Mouse (Mus musculus): Measurements from ENCODE around the gene Clec2d. TPM values are rescaled to one million over a fixed set of nuclear protein-coding genes. Genes with fewer than 3 reads are reported as not detected.

Clec2d gene
- total and polyA plus RNA-seq, 2 experiments from 2014 or later = 9.7 TPM; not detected in 1

- Histone ChIP-seq H3K9me3 (ENCODE audit: low read length) (no peaks in the 10 kb centered on the region), H3K36me3 (ENCODE audit: insufficient read depth) (no peaks in the 10 kb centered on the region), H3K27ac (ENCODE audit: low read depth, low read length) (no peak overlapping the region), H3K9ac (no peak overlapping the region), H3K4me2 (ENCODE audit: low read depth) (no peak overlapping the region), H3K27me3 (ENCODE audit: insufficient read depth, low read length) (no peaks in the 10 kb centered on the region), H3K4me1 (ENCODE audit: insufficient read depth) (no peaks in the 10 kb centered on the region), H3K4me3 (ENCODE audit: low read depth, low read length) (no peak overlapping the region)
- DNase-seq (no peak), ATAC-seq (no peak)
- WGBS = 81% methylated on average over 3 of the region's 3 CpGs
- TF ChIP-seq CTCF (IDR thresholded peaks at IDR 0.05; ENCODE audit: low read depth) = no peak
These were observed 36.4 kb downstream of the Clec2d start for GRCm38 (mm10) chr6:129216721-129217230.

GRCm38 (mm10) chr6:129218191-129218696, 37.8 kb downstream of the Clec2d start:
- TF ChIP-seq CTCF (IDR thresholded peaks at IDR 0.05; ENCODE audit: low read depth) = no peak
- ATAC-seq (no peak), DNase-seq (no peak)
- no peak overlapping the region for H3K27ac ChIP-seq (ENCODE audit: low read depth, low read length)
- no peak overlapping the region for H3K9ac ChIP-seq
- no peak overlapping the region for H3K4me3 ChIP-seq (ENCODE audit: low read depth, low read length)
- H3K4me2 ChIP-seq (ENCODE audit: low read depth) = no peak overlapping the region
- no peaks in the 10 kb centered on the region for H3K9me3 ChIP-seq (ENCODE audit: low read length)
- no peaks in the 10 kb centered on the region for H3K4me1 ChIP-seq (ENCODE audit: insufficient read depth)
- no peaks in the 10 kb centered on the region for H3K36me3 ChIP-seq (ENCODE audit: insufficient read depth)
- H3K27me3 ChIP-seq (ENCODE audit: insufficient read depth, low read length) = no peaks in the 10 kb centered on the region
- 77% methylated on average over 5 of the region's 5 CpGs for WGBS

- WGBS = 90% methylated on average over 3 of the region's 3 CpGs
- ATAC-seq = no peak
These were observed 39.6 kb downstream of the Clec2d start for GRCm38 (mm10) chr6:129219897-129220517.

GRCm38 (mm10) chr6:129221053-129221452, 40.6 kb downstream of the Clec2d start:
- Histone ChIP-seq H3K36me3 (ENCODE audit: insufficient read depth) (no peaks in the 10 kb centered on the region), H3K4me1 (ENCODE audit: insufficient read depth) (no peaks in the 10 kb centered on the region), H3K27me3 (ENCODE audit: insufficient read depth, low read length) (no peaks in the 10 kb centered on the region), H3K27ac (ENCODE audit: low read depth, low read length) (no peak overlapping the region), H3K4me2 (ENCODE audit: low read depth) (no peak overlapping the region), H3K9ac (no peak overlapping the region), H3K9me3 (ENCODE audit: low read length) (no peaks in the 10 kb centered on the region), H3K4me3 (ENCODE audit: low read depth, low read length) (no peak overlapping the region)
- DNase-seq = no peak
- 97% methylated on average over 1 of the region's 1 CpGs for WGBS
- no peak for TF ChIP-seq CTCF (IDR thresholded peaks at IDR 0.05; ENCODE audit: low read depth)
- ATAC-seq = no peak

More at GRCm38 (mm10) chr6:129219897-129220517, 39.6 kb downstream of the Clec2d start:
- DNase-seq = no peak
- no peak overlapping the region for H3K9ac ChIP-seq
- no peak overlapping the region for H3K4me3 ChIP-seq (ENCODE audit: low read depth, low read length)
- no peak for TF ChIP-seq CTCF (IDR thresholded peaks at IDR 0.05; ENCODE audit: low read depth)
- H3K9me3 ChIP-seq (ENCODE audit: low read length) = no peaks in the 10 kb centered on the region
- H3K27ac ChIP-seq (ENCODE audit: low read depth, low read length) = no peak overlapping the region
- H3K27me3 ChIP-seq (ENCODE audit: insufficient read depth, low read length) = no peaks in the 10 kb centered on the region
- no peaks in the 10 kb centered on the region for H3K4me1 ChIP-seq (ENCODE audit: insufficient read depth)
- no peak overlapping the region for H3K4me2 ChIP-seq (ENCODE audit: low read depth)
- H3K36me3 ChIP-seq (ENCODE audit: insufficient read depth) = no peaks in the 10 kb centered on the region

- no peak overlapping the region for H3K9ac ChIP-seq
- no peaks in the 10 kb centered on the region for H3K9me3 ChIP-seq (ENCODE audit: low read length)
- H3K4me1 ChIP-seq (ENCODE audit: insufficient read depth) = no peaks in the 10 kb centered on the region
- no peak overlapping the region for H3K27ac ChIP-seq (ENCODE audit: low read depth, low read length)
- no peak overlapping the region for H3K4me3 ChIP-seq (ENCODE audit: low read depth, low read length)
- no peak overlapping the region for H3K4me2 ChIP-seq (ENCODE audit: low read depth)
- no peaks in the 10 kb centered on the region for H3K36me3 ChIP-seq (ENCODE audit: insufficient read depth)
- TF ChIP-seq CTCF (IDR thresholded peaks at IDR 0.05; ENCODE audit: low read depth) = no peak
- no peaks in the 10 kb centered on the region for H3K27me3 ChIP-seq (ENCODE audit: insufficient read depth, low read length)
- no peak for ATAC-seq
- DNase-seq = no peak
- 90% methylated on average over 3 of the region's 3 CpGs for WGBS
These were observed 41.9 kb downstream of the Clec2d start for GRCm38 (mm10) chr6:129222188-129222800.

GRCm38 (mm10) chr6:129223611-129224010, 43.2 kb downstream of the Clec2d start:
- Histone ChIP-seq H3K4me2 (ENCODE audit: low read depth) (no peak overlapping the region), H3K4me1 (ENCODE audit: insufficient read depth) (no peaks in the 10 kb centered on the region), H3K36me3 (ENCODE audit: insufficient read depth) (no peaks in the 10 kb centered on the region), H3K9me3 (ENCODE audit: low read length) (no peaks in the 10 kb centered on the region), H3K4me3 (ENCODE audit: low read depth, low read length) (no peak overlapping the region), H3K27me3 (ENCODE audit: insufficient read depth, low read length) (no peaks in the 10 kb centered on the region), H3K27ac (ENCODE audit: low read depth, low read length) (no peak overlapping the region), H3K9ac (no peak overlapping the region)
- no peak for DNase-seq
- TF ChIP-seq CTCF (IDR thresholded peaks at IDR 0.05; ENCODE audit: low read depth) = no peak
- 87% methylated on average over 2 of the region's 2 CpGs for WGBS
- ATAC-seq = no peak

GRCm38 (mm10) chr6:129224090-129224489, 43.7 kb downstream of the Clec2d start:
- 67% methylated on average over 1 of the region's 1 CpGs for WGBS
- Histone ChIP-seq H3K36me3 (ENCODE audit: insufficient read depth) (no peaks in the 10 kb centered on the region), H3K27ac (ENCODE audit: low read depth, low read length) (no peak overlapping the region), H3K27me3 (ENCODE audit: insufficient read depth, low read length) (no peaks in the 10 kb centered on the region), H3K4me1 (ENCODE audit: insufficient read depth) (no peaks in the 10 kb centered on the region), H3K9me3 (ENCODE audit: low read length) (no peaks in the 10 kb centered on the region), H3K4me2 (ENCODE audit: low read depth) (no peak overlapping the region), H3K4me3 (ENCODE audit: low read depth, low read length) (no peak overlapping the region), H3K9ac (no peak overlapping the region)
- ATAC-seq (no peak), DNase-seq (no peak)
- no peak for TF ChIP-seq CTCF (IDR thresholded peaks at IDR 0.05; ENCODE audit: low read depth)

Measured in forebrain, postnatal 0 days (tissue).